Mouse (Mus musculus) small intestine, adult 2 months (tissue): ENCODE measurements around the gene Cenps.

Source experiments
- CTCF ChIP-seq: fragments of 200-500 bp; IDR thresholded peaks from 2 replicates; pipeline ENCODE4 v1.5.1; 2012; ENCODE audit warnings: low read depth, mild to moderate bottlenecking, control low read depth, inconsistent platforms, low read length, moderate library complexity, mixed read lengths; ENCODE audit not compliant: insufficient replicate concordance, insufficient read length; ENCODE audit errors: extremely low read depth
- POLR2A ChIP-seq: fragments of 200-500 bp; IDR thresholded peaks from 2 replicates; pipeline ENCODE4 v1.6.1; 2012; ENCODE audit warnings: low read depth, mild to moderate bottlenecking, control low read depth, inconsistent platforms, low read length, moderate library complexity

- TF ChIP-seq CTCF, result no peak
- no peak for TF ChIP-seq POLR2A
These were observed 39.6 kb upstream of the Cenps start for GRCm38 (mm10) chr4:149177046-149177445.
